Mouse (Mus musculus) induced T-regulatory cell, adult 2 months (primary cell): ENCODE measurements around the gene Mapkap1.

Source experiments
- DNase-seq: peaks from one replicate; pipeline ENCODE4 v3.0.0-alpha.2; 2012; ENCODE audit warnings: low read depth

Mapkap1 gene

DNA sequence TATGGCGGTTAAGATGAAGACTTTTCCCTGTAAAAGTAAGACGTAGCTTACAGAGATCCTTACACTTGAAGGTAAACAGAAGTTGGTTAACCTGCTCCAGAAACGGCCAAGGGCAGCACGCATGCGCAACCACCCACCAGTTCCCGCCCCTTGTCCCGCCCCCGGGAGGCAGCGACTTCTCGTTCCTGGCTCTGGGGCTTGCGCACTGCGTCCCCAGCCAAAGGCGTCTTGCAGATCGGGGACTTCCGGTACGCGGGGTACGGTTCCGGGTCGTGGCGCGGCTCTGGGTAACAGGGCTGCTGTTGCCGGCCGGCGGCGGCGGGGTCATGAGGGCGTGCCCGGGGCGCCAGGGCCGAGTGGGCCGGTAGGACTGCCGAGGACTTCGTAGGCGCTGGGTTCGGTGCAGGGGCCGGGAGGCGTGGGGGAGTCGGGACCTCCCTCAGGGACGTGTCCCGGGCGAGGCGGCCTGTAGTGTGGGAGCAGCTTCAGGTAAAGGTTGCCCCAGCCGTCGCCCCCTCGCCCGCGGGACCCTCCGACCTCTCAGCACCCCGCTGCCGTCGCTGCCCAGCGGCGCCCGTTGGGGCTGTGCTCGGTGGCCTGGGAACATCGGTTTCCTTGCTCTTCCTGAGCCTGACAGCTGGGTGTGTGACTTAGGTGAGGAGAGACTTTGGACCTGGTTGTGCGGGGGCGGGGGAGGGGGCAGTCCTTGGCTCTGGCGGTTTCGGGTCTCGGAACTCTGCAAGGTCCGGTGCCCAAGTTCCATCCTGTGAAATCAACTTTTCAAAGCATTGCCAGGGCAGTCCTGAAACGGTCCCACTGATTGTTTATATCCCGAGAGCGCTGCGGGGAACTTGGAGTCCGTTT is at the start of gene Mapkap1:
TSS of gene Mapkap1 (plus strand) at position 171 of the 864 bp plus-strand sequence.
- DNase-seq, result peak; percentile 98

DNA sequence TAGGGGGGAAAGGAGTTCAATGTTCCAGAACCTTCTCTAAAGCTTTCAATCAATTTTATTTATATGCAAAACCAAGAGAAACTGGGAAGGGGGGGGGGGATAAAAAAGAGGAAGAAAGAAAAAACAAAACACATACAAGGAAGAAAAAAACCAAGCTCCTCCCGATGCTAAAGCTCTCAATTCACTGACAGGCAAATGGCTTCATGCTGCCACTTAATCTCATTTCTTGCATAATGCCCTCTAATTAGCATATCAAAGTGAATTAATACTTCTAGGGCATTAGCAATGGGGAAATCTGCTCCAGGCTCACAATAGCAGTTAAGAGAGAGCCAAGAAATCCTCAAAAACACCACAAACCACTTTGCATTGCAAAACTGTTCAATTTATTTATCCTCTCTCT is 42.9 kb upstream of the Mapkap1 start:
- DNase-seq, result no peak

DNA sequence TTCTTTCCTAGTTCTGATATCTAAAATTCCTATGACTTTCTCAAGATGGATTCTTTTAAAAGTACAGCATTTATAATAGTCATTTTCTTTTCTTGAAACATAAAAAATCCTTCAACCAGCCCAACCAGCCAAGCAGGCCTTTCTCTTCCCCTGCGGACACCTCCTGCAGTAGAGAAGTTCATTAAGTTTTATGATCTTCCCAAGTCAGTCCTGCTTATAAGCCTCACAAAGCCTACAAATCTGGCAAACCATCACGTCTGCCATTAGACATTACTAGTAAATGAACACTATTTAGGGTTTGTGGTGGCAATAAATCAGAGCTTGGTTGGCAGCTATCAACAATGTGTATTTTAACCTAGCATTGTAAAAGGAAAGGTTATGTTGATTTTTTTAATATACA is 39.5 kb upstream of the Mapkap1 start:
- no peak for DNase-seq

DNA sequence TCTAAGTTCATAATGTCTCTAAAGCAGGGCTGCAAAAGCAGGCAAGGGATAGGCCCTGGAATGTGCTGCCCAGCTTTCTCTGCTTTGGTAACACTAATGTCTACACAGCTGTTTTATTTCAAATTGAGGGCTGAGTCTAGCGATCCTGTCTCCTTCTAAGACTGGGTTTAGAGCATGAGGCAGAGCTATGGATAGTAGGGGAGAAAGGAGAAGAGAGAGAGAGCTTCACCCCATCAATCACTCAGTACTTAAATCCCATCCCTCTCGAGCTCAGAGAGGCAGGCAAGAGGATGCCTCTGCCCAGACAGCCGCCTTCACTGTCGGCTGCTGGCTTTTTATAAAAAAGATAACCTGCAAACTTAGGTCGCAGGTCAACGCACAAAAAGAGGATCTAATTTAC is 38.2 kb upstream of the Mapkap1 start:
- DNase-seq, result no peak

DNA sequence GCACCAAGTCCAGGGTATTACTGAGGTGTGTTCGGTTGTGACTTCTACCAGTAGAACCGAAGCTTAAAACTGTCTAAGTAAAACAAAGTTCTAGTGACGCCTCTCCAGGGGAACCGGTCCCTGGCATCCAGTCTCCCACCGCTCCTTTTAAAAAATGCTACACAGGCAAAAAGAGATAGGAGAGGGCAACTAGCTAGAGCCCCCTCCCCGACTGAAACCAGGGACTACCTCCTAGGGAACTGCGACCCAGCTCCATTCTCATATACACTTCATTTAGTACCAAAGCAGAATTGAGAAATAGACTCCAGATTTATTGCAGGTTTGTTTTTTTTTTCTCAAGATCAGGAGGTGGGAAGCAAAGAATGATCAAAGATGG is 36.2 kb upstream of the Mapkap1 start:
- no peak for DNase-seq

DNA sequence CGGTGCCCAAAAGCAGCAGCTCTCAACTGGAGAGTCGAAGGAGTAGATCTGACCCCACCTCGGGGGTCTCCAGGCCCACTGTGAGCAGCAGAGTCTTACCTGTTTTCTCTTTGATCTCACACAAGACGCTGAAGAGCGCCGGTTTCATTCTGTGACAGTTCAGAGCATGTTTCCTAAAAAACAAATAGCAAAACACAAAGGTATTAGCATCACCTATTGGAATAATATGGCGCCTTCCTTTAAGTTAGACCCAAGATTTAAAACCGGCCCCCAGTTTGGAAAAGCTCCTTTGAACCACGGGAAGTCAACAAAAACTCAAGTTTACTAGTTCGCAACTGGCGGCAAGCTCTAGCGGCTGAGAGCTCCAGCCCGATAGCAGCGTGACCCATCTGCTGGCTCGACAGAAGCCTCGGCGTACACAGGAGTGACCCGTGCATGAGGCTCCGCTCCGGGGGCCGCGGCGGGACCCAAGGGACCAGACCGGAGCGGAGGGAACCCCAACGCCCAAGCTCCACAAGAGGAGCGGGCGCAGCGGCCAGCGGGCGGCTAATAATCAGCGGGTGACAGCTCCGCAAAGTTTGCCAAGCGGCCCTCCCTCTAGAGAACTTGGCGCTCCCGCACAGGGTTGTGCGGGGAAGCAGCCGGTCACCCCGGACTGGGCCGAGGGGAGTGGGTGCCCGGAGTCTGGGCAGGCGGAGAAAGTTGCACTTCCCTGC is 35.7 kb upstream of the Mapkap1 start:
- DNase-seq, result peak; percentile 50

DNA sequence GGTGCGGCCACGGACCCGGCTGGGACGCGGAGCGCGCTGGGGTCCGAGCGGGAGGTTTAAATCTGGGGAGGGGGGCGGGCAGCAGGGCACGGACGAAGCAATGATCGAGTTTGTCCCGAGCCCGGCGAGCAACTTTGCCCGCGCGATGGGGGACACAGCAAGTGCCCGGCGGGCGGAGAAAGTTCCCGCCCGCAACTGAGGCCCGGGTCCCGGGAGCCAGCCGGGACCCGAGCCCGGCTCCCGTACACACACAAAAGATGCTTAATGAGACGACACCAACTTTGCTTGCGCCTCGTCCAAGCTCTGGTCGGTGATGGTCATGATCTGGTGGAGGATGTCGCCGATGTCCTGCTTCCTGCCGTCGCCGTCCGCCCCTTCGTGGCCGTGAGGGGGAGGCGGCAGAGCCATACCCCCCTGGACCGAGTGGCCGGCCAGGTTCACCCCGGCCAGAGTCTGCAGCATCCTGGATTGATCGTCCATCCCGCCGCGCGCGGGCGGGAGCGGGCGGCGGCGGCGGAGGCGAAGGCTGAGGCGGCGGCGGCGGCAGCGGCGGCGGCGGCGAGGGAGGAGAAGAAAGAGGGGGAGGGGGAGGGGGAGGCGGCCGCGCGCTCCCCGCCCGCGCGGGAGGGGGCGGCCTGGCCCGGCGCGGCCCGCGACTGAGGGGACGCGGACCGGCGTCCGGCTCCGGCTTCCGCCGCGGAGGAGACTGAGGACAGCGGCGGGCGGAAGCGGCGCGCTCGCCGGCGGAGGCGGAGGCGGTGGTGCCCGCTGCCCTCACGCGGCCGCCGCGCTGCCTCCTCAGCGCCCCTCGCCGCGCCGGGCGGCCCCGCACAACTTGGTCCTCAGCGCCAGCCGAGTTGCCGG is 34.9 kb upstream of the Mapkap1 start:
- peak; percentile 66 for DNase-seq

DNA sequence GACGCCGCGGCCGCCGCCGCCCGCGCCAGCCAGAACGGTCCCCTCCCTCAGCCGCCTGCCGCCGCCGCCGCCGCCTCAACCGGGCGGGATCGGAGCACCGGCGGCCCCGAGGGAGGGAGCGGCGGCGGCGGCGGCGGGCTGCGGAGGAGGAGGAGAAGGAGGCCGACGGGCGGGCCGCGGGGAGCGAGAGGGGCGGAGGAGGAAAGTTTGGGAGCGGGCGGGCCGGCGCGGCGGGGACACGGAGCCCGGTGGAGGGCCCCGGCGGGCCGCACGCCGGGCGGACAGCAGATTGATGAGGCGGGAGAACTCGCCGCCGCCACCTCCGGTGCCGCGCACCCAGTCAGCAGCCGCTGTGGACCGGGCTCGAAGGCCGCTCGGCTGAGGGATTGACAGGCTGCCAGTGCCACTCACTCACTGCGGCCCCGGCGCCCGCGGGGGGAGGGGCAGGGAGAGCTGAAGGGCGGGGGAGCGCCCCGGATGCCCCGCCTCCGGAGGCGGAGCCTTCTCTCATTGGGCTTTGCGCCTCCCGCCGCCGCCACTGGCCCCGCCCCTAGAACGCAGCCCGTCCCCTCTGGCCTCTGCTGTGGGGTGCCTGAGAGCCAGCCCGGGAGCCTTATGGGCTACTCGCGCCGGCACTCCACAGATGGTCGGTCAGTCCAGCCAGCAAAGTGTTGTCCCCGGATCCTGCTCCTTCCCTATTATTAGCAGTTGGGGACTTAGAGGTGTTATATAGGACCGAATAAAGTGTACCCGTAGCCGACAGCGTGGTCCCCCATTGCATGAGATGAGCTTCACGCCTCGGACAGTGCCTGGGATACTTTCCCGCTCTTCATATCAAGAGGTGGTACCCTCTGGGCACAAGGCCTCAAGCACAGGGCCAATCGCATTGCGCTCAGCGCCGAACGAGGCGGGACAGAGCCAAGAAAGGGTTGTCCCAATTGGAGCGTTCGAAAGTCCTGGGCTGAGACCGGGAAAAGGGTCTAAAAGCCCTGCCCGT is 34.0 kb upstream of the Mapkap1 start, which contains the start of gene Pbx3:
TSS of gene Pbx3 (minus strand) at position 838 of the 997 bp plus-strand sequence.
- peak; percentile 96 for DNase-seq

DNA sequence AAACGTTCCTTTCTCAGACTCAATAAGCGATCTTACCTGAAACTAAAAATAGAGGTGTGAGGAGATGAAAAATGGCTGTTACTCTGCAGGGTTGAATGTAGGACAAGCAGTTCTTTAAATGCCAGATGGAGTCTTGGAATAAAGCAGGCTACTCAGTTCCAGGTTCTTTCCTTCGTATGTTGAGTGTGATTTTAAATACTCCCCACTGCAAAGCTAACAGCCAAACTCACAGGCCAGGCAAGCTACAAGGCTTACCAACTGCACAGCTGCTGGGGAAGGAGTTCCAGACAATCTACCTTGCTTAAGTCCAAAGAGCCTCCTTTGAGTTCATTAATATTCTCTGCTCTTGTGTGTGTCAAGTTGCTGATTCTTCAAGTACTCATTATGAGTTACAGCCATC is 32.7 kb upstream of the Mapkap1 start:
- peak; percentile 14 for DNase-seq

DNA sequence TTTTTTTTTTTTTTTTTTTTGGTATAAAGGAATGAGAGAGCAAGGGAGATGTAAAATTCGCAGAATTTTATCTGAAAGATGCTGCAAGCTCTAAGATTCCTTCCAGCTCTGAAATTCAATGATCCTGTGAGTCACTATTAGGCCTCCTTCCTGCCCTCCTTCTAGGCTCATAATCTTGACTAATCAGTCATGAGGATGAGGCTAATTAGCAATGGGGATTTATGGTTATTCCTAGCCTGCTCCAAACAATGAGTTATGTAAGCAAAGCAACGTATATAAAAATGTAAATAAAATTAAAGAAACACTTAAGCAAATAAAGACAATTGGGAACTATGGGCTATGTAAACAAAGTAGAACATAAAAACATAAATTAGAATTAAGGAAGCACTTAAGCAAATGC is 32.2 kb upstream of the Mapkap1 start:
- no peak for DNase-seq

DNA sequence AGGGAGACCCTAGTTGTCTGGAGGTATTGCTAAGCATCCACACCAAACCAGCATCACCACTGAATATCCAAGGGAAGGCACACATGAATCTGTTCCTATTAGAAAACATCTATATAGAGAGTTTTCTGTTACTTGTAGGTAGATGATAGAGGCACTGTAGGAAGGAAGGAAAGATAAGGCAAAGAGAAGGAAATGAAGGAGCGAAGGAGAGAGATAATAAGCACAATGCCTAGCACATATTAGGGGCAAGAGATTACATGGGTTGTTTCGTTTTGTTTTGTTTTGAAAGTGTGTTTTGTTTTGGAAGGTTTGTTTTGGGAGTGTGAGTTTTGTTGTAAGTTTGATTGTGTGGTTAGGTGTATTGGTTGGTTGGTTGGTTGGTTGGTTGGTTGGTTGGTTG is 27.6 kb upstream of the Mapkap1 start:
- DNase-seq, result no peak

DNA sequence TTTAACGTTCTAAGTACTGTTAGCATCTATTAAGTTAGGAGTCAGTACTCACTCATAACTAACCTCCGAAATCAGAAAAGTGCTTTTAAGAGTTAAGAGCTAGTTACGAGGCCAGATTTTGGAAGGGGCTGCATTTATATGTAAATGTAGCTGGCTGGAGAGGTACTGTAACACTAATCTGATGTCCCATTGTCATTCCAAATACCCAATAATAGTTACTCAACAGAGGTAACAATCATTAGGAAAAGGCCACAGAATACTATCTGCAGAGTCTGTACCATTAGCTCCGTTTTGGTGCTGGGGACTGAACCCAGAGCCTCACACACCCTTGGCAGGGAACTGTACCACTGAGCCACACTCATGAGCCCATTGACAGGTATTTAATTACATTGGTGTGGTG is 7.0 kb upstream of the Mapkap1 start:
- DNase-seq, result no peak

DNA sequence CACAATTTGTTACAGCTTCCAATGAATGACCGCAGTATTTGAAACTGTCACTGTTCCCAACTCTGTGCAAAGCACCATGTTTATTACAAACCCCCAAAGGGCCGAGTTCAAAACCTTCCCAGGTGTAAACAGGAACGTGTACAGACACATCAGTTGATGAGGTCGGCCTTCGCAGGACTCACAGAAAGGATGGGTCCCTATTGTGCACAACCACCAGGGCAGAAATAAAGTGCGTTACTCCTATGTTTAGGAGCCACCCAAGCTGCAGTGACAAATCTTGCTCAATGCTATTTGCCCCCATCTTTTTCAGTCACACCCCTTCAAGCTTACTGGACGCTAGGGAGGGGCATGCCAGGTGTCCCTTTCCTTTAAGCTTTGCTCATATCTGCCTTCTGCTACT is 1.0 kb downstream of the Mapkap1 start:
- peak; percentile 18 for DNase-seq

DNA sequence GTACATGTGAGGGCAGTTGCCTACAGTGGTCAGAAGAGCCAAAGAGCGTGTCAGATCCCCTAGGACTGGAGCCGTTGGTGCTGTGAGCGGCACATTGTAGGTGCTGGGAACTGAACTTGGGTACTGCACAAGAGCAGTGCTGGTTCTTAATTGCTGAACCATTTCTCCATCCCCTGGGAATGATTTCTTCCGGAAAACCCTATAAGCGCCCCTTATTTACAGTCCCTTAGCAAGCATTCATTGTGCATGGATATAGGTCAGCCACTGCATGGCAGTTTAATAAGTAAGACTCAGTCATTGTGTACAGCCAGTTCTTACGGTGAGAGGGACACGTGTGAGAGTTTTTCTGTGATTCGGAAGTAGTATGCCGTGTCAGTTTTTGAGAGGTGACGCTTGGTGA is 1.8 kb downstream of the Mapkap1 start:
- DNase-seq, result no peak

DNA sequence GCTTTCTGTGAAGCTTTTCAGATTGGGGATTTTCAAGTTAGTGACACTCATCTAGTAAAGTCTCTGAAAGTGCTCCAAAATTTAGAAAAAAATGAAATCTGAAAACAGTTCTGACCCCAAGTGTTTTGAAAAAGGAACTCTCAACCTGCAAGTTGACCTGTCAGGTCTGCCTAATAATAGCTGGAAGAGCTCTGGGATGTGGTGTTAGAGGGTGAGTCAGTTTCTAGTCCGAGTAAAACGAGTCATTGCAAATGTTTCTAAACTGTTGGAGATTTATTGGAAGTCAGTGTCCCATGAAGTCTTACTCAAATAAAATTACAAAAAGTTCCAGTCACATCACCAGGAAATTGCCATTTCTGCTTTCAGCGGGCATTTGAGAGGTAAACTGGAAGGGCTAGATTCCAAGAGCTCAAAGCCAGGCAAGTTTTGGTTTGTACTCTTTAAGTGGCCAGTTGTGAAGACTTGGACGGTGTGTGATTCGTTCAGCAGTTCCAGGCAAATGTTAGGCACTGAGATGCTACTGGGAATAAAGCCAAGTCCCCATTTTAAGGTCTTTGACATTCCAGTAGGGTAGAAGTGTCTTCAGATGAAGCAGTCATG is 3.3 kb downstream of the Mapkap1 start:
- no peak for DNase-seq

DNA sequence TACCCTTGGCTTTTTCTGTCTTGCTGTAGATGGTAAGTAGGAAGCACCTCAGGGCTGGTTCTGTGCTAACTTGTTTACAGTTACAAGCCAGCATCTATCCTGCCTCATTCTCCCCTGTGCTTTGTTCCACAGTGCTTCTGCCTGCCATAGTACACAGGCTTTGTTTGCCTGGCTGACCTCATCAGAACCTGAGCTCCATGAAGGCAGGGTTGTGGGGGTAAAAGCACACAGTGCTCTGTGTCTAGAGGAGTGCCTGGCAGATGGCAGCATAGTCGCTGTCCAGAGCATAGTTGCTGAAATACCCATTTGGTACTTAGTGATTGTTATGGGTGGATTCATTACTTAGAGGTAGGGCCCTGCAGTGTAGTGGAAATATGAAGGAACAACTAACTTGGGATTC is 13.7 kb downstream of the Mapkap1 start:
- no peak for DNase-seq

DNA sequence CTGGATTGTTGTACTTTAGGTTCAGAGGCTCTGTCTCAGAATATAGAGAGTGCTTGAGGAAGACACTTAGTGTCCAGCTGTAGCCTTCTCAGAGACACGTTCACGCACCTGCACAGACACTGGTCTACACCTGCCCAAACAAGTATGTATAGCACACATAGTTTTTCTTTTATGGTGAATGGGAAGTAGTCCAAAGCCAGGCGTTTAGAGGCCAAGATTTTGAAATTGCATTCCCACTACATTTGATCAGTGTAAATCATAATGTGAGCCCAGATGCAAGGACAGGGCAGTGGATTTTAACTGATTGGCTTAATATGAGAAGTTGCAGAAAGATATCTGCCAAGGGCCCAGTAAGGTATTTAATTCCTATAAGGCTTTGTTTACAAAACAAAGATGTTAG is 17.6 kb downstream of the Mapkap1 start:
- DNase-seq, result no peak

DNA sequence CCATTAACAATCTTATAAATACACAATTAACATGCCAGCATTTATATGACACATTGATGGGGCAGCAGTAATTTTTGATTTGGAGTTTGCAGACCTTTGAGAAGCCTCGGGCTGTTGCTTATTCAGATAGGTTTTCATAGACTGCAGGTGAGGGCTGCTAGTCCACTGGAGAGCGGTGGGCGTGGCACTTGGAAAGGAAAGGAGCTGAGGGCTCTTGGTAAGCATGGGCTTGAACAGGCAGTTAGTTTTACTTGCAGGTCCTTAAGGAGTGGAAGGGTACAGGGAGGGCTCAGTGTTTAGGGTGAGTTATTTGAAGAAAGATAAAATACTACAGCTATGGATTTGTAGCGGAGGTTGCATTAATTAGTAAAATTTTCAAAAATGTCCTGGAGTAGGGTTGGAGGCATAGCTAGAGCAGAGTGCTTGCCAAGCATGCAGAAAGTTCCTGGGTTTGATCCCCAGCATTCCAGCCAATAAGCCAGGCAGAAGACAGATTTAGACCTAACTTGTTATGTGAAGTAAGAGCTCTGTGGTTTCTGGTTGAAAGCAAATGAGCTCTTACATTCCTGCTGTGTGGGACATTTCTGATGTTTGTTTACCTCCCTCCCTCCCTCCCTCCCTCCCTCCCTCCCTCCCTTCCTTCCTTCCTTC is 19.1 kb downstream of the Mapkap1 start:
- DNase-seq, result no peak

DNA sequence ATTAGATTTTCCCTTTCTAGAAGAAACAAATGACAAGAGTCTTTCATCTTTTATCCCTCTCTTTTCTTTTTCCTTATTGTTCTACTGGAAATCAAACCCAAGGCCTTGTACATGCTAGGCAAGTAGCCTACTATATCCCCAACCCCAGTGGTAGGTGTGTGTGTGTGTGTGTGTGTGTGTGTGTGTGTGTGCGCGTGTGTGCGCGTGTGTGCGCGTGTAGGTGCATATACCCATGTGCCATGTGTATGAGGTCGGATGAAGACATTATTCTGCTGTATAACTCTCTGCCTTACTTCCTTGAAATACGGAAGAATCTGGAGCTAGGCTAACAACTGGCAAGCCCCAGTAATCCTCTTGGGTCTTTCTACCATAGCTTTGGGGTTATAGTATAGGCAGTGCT is 24.1 kb downstream of the Mapkap1 start:
- no peak for DNase-seq

DNA sequence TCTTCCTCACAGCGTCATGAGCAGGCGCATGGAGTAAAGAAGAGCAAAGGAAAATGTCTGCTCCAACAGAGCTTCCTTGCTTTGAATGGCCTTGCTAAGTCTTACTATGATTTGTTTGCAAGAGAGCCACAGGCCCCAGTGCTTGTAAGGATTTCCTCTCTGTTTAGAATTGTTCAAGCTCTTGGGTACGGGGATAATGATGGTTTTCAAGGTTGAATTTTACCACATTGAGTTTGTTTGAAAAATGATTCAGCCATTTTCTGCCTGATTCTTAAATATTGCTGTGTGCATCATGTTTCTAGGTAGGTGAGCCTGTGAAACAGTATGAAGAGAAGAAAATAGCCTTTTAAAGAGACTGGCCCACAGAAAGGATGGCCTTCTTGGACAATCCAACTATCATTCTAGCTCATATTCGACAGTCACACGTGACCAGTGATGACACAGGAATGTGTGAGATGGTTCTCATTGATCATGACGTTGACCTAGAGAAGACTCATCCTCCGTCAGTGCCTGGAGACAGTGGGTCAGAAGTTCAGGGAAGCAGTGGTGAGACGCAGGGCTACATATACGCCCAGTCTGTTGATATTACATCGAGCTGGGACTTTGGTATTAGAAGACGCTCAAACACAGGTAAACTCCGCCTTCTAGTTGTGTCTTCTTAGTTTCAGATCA is 25.3 kb downstream of the Mapkap1 start:
- no peak for DNase-seq
